Mouse (Mus musculus) CD4-positive helper T cell, adult 2 months (primary cell): ENCODE results near the gene B3gnt9.

ENCODE experiments used
- DNase-seq: peaks from one replicate; pipeline ENCODE4 v3.0.0-alpha.2; 2012; ENCODE audit warnings: low read depth, missing footprints, low spot score

The B3gnt9 gene

GRCm38 (mm10) chr8:105217926-105218522, 36.9 kb downstream of the B3gnt9 start:
- DNase-seq, result peak; percentile 76

GRCm38 (mm10) chr8:105214104-105214503, 40.8 kb downstream of the B3gnt9 start:
- DNase-seq, result no peak

- no peak for DNase-seq
Measured at GRCm38 (mm10) chr8:105209153-105210110, 45.5 kb downstream of the B3gnt9 start.

- no peak for DNase-seq
Measured at GRCm38 (mm10) chr8:105207675-105208273, 47.2 kb downstream of the B3gnt9 start.

DNA sequence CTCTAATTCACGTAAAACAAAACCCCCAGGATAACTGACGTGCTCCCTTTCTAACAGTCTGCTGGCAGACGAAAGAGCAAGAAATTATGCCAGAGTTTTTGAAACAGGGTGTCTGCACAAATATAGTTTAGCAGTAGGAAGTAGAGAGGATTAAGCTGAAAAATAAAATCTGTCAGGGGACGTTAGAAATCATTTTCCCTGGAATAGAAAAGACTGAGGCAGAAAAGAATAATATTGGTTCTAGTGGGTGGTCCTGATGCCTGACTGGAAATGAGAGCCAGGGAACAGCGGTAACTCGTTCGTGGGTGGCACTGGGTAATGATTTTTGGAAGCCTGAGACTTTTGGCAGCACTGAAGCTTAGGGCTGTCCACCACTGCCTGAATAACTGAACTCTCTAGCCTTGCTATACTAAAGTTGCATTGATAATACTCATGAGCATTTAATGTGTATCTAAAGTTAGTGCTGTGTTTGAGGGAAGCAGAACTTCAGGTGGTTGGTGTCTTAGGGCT, 48.1 kb downstream of the B3gnt9 start:
- no peak for DNase-seq

- no peak for DNase-seq
Measured at GRCm38 (mm10) chr8:105205748-105206147, 49.2 kb downstream of the B3gnt9 start.
